Mouse (Mus musculus): ENCODE data around the gene Smbd1. TPM values are rescaled to one million over a fixed set of nuclear protein-coding genes. Genes with fewer than 3 reads are reported as not detected.

Gene Smbd1
- total and polyA plus RNA-seq, 2 experiments from 2014 or later = not detected

DNA sequence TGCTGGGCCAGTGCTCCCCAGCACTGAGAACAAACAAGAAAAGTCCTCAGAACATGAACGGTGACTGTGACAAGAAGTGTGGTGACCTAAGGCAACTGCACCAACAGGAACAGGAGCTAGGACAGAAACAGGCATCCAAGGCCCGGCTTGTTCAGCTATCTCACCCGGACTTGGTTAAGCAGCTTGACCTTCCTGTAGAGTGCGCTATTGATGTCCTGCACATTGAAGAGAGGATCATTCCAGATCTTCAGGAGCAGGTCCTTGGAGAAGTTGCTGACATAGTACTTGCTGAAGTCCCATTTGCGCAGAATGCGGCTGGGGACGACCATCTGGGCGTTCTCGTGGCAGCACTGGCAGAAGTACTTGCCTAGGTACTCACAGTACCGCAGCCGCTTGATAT lies 16.2 kb upstream of the Smbd1 start:
- H3K27me3 ChIP-seq (ENCODE audit: control insufficient read depth, insufficient read depth, low read length) = no peaks in the 10 kb centered on the region
- no peak overlapping the region for H3K4me2 ChIP-seq (ENCODE audit: low read depth, low read length)
- peaks cover 79% of the 10 kb centered on the region for H3K36me3 ChIP-seq (replicated peaks; ENCODE audit: control insufficient read depth, insufficient read depth, low read length)
- no peak for TF ChIP-seq EP300 (IDR thresholded peaks at IDR 0.05; ENCODE audit: low read depth)
- no peak for TF ChIP-seq CTCF (IDR thresholded peaks at IDR 0.05; ENCODE audit: low read depth)
- no peaks in the 10 kb centered on the region for H3K9me3 ChIP-seq (replicated peaks; ENCODE audit: control insufficient read depth, low read length)
- no peak overlapping the region for H3K27ac ChIP-seq (ENCODE audit: low read depth)
- peaks cover 13% of the 10 kb centered on the region for H3K4me1 ChIP-seq (ENCODE audit: control insufficient read depth, insufficient read depth)
- H3K4me3 ChIP-seq (ENCODE audit: low read depth, low read length) = no peak overlapping the region
- ATAC-seq (ENCODE audit: insufficient read depth, low read depth) = no peak
- 83% methylated on average over 11 of the region's 11 CpGs for WGBS
- H3K9ac ChIP-seq (replicated peaks; ENCODE audit: low read depth, low read length) = no peak overlapping the region
- DNase-seq (ENCODE audit: low spot score) = no peak

DNA sequence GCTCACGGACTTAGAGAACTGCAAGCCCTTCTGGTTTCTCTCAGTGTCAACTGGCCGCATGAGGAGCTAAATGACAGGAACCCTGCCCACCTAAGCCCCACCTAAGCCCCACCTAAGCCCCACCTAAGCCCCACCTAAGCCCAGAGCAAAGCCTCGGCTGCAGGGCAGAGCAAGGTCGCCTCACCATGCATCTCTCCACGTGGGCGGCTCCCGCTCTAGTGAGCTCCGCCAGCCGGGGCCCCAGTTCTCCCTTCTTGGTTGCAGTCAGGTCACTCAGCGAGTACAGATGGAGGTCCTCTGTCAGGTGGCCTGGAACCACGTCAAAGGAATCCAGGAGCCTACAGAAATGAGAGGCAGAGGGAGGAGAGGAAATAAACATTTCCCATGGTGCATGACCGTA lies 15.1 kb upstream of the Smbd1 start:
- Histone ChIP-seq H3K4me1 (ENCODE audit: control insufficient read depth, insufficient read depth) (peaks cover 13% of the 10 kb centered on the region), H3K9ac (replicated peaks; ENCODE audit: low read depth, low read length) (no peak overlapping the region), H3K27me3 (ENCODE audit: control insufficient read depth, insufficient read depth, low read length) (no peaks in the 10 kb centered on the region), H3K9me3 (replicated peaks; ENCODE audit: control insufficient read depth, low read length) (no peaks in the 10 kb centered on the region), H3K27ac (ENCODE audit: low read depth) (no peak overlapping the region), H3K4me2 (ENCODE audit: low read depth, low read length) (no peak overlapping the region), H3K4me3 (ENCODE audit: low read depth, low read length) (no peak overlapping the region), H3K36me3 (replicated peaks; ENCODE audit: control insufficient read depth, insufficient read depth, low read length) (peaks cover 76% of the 10 kb centered on the region)
- TF ChIP-seq CTCF (IDR thresholded peaks at IDR 0.05; ENCODE audit: low read depth) = no peak
- TF ChIP-seq EP300 (IDR thresholded peaks at IDR 0.05; ENCODE audit: low read depth) = no peak
- no peak for ATAC-seq (ENCODE audit: insufficient read depth, low read depth)
- 45% methylated on average over 12 of the region's 12 CpGs for WGBS
- DNase-seq (ENCODE audit: low spot score) = no peak

DNA sequence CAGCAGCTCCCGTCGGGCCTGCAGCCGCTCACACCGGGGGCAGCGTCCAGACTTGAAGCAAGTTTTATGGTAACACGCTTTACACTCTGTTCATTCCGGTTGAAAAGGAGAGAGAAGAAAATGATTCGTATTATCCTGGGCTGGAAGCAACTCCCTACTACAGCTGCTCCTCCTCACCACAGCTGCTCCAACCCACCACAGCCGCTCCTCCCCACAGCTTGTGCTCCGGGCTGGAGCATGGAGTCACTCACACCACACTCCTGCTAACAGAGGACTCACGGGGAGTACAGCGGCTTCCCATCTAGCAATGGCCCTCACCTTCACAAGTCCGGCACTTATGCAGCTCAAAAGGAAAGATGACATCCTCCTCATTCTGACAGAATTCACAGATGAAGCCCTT lies 13.8 kb upstream of the Smbd1 start:
- ATAC-seq (ENCODE audit: insufficient read depth, low read depth) (no peak), DNase-seq (ENCODE audit: low spot score) (no peak)
- no peak overlapping the region for H3K9ac ChIP-seq (replicated peaks; ENCODE audit: low read depth, low read length)
- WGBS = 87% methylated on average over 13 of the region's 13 CpGs
- H3K4me3 ChIP-seq (ENCODE audit: low read depth, low read length) = no peak overlapping the region
- no peak for TF ChIP-seq CTCF (IDR thresholded peaks at IDR 0.05; ENCODE audit: low read depth)
- H3K36me3 ChIP-seq (replicated peaks; ENCODE audit: control insufficient read depth, insufficient read depth, low read length) = peaks cover 63% of the 10 kb centered on the region
- H3K9me3 ChIP-seq (replicated peaks; ENCODE audit: control insufficient read depth, low read length) = no peaks in the 10 kb centered on the region
- H3K27ac ChIP-seq (ENCODE audit: low read depth) = no peak overlapping the region
- H3K27me3 ChIP-seq (ENCODE audit: control insufficient read depth, insufficient read depth, low read length) = no peaks in the 10 kb centered on the region
- peaks cover 13% of the 10 kb centered on the region for H3K4me1 ChIP-seq (ENCODE audit: control insufficient read depth, insufficient read depth)
- H3K4me2 ChIP-seq (ENCODE audit: low read depth, low read length) = no peak overlapping the region

DNA sequence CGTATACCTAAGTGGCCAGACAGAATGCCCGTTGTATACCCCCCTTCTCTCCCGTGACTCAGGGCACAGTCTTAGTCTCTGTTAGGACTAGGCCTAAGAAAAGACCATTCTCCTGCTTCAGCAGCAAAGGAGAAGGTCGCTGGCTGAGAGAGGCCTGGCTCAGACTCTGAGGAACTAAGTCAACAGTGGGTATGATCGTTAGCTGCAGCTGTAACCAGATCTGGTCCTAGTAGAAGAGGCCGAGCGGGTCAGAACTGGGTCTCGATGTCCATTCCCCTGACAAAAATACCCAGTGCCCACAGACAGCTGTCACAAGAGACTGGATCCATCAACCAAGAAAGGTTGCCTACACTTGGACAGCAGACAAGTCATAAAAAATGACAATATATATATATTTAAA lies 13.2 kb upstream of the Smbd1 start:
- Histone ChIP-seq H3K4me1 (ENCODE audit: control insufficient read depth, insufficient read depth) (peaks cover 13% of the 10 kb centered on the region), H3K9ac (replicated peaks; ENCODE audit: low read depth, low read length) (no peak overlapping the region), H3K27ac (ENCODE audit: low read depth) (no peak overlapping the region), H3K4me2 (ENCODE audit: low read depth, low read length) (no peak overlapping the region), H3K4me3 (ENCODE audit: low read depth, low read length) (no peak overlapping the region), H3K27me3 (ENCODE audit: control insufficient read depth, insufficient read depth, low read length) (no peaks in the 10 kb centered on the region), H3K36me3 (replicated peaks; ENCODE audit: control insufficient read depth, insufficient read depth, low read length) (peaks cover 57% of the 10 kb centered on the region), H3K9me3 (replicated peaks; ENCODE audit: control insufficient read depth, low read length) (no peaks in the 10 kb centered on the region)
- TF ChIP-seq EP300 (IDR thresholded peaks at IDR 0.05; ENCODE audit: low read depth) (no peak), CTCF (IDR thresholded peaks at IDR 0.05; ENCODE audit: low read depth) (no peak)
- no peak for ATAC-seq (ENCODE audit: insufficient read depth, low read depth)
- DNase-seq (ENCODE audit: low spot score) = no peak
- WGBS = 90% methylated on average over 8 of the region's 8 CpGs

DNA sequence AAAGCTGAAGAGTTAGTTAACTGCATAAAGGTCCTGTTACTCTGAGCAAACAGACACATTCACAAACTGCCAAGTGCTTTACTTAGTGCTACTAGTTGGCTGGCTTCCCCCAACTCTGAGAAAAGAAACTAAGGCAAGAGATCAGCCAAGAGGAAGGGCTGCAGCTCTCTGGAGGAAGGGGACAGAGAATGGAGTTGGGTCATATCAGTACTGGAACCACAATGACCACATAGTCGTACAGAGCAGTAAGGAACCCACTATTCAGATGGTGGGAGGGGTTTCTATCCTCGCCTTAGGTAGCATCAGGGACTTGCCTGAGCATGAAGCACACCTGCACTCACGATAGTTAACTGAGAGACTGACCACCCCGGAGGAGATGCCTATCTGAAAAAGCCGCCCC lies 12.6 kb upstream of the Smbd1 start:
- Histone ChIP-seq H3K4me2 (ENCODE audit: low read depth, low read length) (no peak overlapping the region), H3K9me3 (replicated peaks; ENCODE audit: control insufficient read depth, low read length) (no peaks in the 10 kb centered on the region), H3K27ac (ENCODE audit: low read depth) (peak overlapping the region; percentile 75), H3K36me3 (replicated peaks; ENCODE audit: control insufficient read depth, insufficient read depth, low read length) (peaks cover 51% of the 10 kb centered on the region), H3K4me3 (ENCODE audit: low read depth, low read length) (no peak overlapping the region), H3K4me1 (ENCODE audit: control insufficient read depth, insufficient read depth) (peaks cover 13% of the 10 kb centered on the region), H3K27me3 (ENCODE audit: control insufficient read depth, insufficient read depth, low read length) (no peaks in the 10 kb centered on the region), H3K9ac (replicated peaks; ENCODE audit: low read depth, low read length) (no peak overlapping the region)
- ATAC-seq (ENCODE audit: insufficient read depth, low read depth) (no peak), DNase-seq (ENCODE audit: low spot score) (no peak)
- WGBS = 64% methylated on average over 5 of the region's 5 CpGs
- TF ChIP-seq EP300 (IDR thresholded peaks at IDR 0.05; ENCODE audit: low read depth) (no peak), CTCF (IDR thresholded peaks at IDR 0.05; ENCODE audit: low read depth) (no peak)

DNA sequence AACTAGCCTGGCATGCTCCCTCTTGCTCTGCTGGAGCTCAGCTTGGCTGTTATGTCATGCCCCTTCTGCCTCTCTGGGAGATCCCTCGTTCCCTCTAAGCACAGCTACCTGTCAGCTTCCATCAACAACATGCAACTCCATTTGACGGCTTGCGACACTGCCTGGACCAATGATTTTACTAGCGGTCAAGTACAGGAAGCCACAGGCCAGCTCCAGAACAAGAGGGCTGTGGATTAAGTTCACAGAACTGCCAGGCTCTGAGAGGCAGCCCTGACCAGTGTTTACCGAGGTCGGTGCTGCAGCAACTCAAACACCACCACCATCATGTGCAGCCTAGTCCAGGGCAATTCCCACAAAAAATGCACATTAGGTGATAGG lies 12.2 kb upstream of the Smbd1 start:
- peaks cover 46% of the 10 kb centered on the region for H3K36me3 ChIP-seq (replicated peaks; ENCODE audit: control insufficient read depth, insufficient read depth, low read length)

More for the DNA sequence above, 12.2 kb upstream of the Smbd1 start:
- peak overlapping the region; percentile 75 for H3K27ac ChIP-seq (ENCODE audit: low read depth)
- 38% methylated on average over 6 of the region's 6 CpGs for WGBS
- peaks cover 13% of the 10 kb centered on the region for H3K4me1 ChIP-seq (ENCODE audit: control insufficient read depth, insufficient read depth)
- H3K4me2 ChIP-seq (ENCODE audit: low read depth, low read length) = no peak overlapping the region
- H3K27me3 ChIP-seq (ENCODE audit: control insufficient read depth, insufficient read depth, low read length) = no peaks in the 10 kb centered on the region
- TF ChIP-seq EP300 (IDR thresholded peaks at IDR 0.05; ENCODE audit: low read depth) (no peak), CTCF (IDR thresholded peaks at IDR 0.05; ENCODE audit: low read depth) (no peak)
- peak; percentile 13; the same call in 1 of the 2 replicates for ATAC-seq (ENCODE audit: insufficient read depth, low read depth)
- no peak for DNase-seq (ENCODE audit: low spot score)
- no peak overlapping the region for H3K4me3 ChIP-seq (ENCODE audit: low read depth, low read length)
- no peak overlapping the region for H3K9ac ChIP-seq (replicated peaks; ENCODE audit: low read depth, low read length)
- H3K9me3 ChIP-seq (replicated peaks; ENCODE audit: control insufficient read depth, low read length) = no peaks in the 10 kb centered on the region

Data from heart, postnatal 0 days (tissue).